Mouse (Mus musculus): ENCODE results near the gene Capn5.
A peak's percentile ranks its signal among the peaks of the same experiment; 100 is the strongest.

- TF ChIP-seq CTCF (IDR thresholded peaks at IDR 0.05; ENCODE audit: extremely low read depth, insufficient read length, insufficient replicate concordance, low read depth, low read length) (peak; percentile 48; the same call in 1 of the 2 replicates), POLR2A (IDR thresholded peaks at IDR 0.05; ENCODE audit: low read depth, low read length) (no peak)
These were observed 13.6 kb upstream of the Capn5 start for GRCm38 (mm10) chr7:98191571-98192250.

Measured in small intestine, adult 2 months (tissue).